Mouse (Mus musculus) heart, postnatal 14 days (tissue): ENCODE measurements around the gene Kctd12. TPM values are rescaled to one million over a fixed set of nuclear protein-coding genes. Genes with fewer than 3 reads are reported as not detected.

Experiments used
- DNase-seq, 2 experiments: peaks; one replicate each; pipeline ENCODE4 v3.0.0; 2021 to 2022
- intact Hi-C: fragments of 180-260 bp; cut with DNase I; formaldehyde crosslinking; loops from one replicate; pipeline ENCODE4 v1.15.1; 2025
- long read RNA-seq, 2 experiments: library from polyadenylated mRNA; stranded (forward); transcript quantifications; one replicate each; pipeline ENCODE4 v2.0.0; 2021
- total RNA-seq, 2 experiments: library from RNA; stranded (reverse); gene quantifications; 2 replicates each; pipeline ENCODE4 v1.2.3; 2021

Kctd12 gene
- 10 to 100 TPM; 29.7 to 29.8 TPM for total RNA-seq
- long read RNA-seq, experiment 1, full-length matches to known transcripts: 6 of 7 reads
- long read RNA-seq, experiment 1, partial matches to known transcripts: 0 of 7 reads
- long read RNA-seq, experiment 1, other reads (novel, unspliced or antisense): 1 of 7 reads
- long read RNA-seq, experiment 2, full-length matches to known transcripts: 3 of 3 reads
- long read RNA-seq, experiment 2, partial matches to known transcripts: 0 of 3 reads
- long read RNA-seq, experiment 2, other reads (novel, unspliced or antisense): 0 of 3 reads

GRCm38 (mm10) chr14:102982627-102983540 is at the start of gene Kctd12:
Kctd12 (minus strand) TSS chr14:102982637.
- intact Hi-C loops: loop anchor here (2.0 to 10.0 kb wide), 5 partner anchors 76 to 798 kb away; no protein-coding TSS in a partner anchor
- DNase-seq: peak; percentile 87 to 92

- intact Hi-C loops: no loop called here
Measured at GRCm38 (mm10) chr14:103029203-103029602, 46.8 kb upstream of the Kctd12 start.

GRCm38 (mm10) chr14:103020046-103020445 is 37.6 kb upstream of the Kctd12 start:
- intact Hi-C loops: no loop called here
- peak; percentile 13 to 29 for DNase-seq

More at GRCm38 (mm10) chr14:103029203-103029602, 46.8 kb upstream of the Kctd12 start:
- DNase-seq: no peak

GRCm38 (mm10) chr14:103017009-103017408 is 34.6 kb upstream of the Kctd12 start:
- intact Hi-C loops: no loop called here
- DNase-seq: no peak

GRCm38 (mm10) chr14:103012563-103013150 is 30.2 kb upstream of the Kctd12 start:
- DNase-seq: peak; percentile 61 to 76
- intact Hi-C loops: loop anchor here (1.0 to 2.0 kb wide), 2 partner anchors 39 to 524 kb away; no protein-coding TSS in a partner anchor

GRCm38 (mm10) chr14:103011782-103012181 is 29.3 kb upstream of the Kctd12 start:
- peak; percentile 23 to 34 for DNase-seq

GRCm38 (mm10) chr14:103007737-103008136 is 25.3 kb upstream of the Kctd12 start:
- intact Hi-C loops: loop anchor here (10.0 kb wide), 1 partner anchor 613 kb away; no protein-coding TSS in a partner anchor
- DNase-seq: peak in 1 of 2 experiments; percentile 8

More at GRCm38 (mm10) chr14:103011782-103012181, 29.3 kb upstream of the Kctd12 start:
- intact Hi-C loops: loop anchor here (1.0 to 2.0 kb wide), 2 partner anchors 40 to 525 kb away; no protein-coding TSS in a partner anchor

- DNase-seq: peak; percentile 76 to 88
- intact Hi-C loops: loop anchor here (5.0 to 10.0 kb wide), 2 partner anchors 1048 to 1220 kb away; no protein-coding TSS in a partner anchor
Measured at GRCm38 (mm10) chr14:102994662-102995561, 12.5 kb upstream of the Kctd12 start.

- no peak for DNase-seq
- intact Hi-C loops: loop anchor here (5.0 to 10.0 kb wide), 2 partner anchors 1043 to 1216 kb away; no protein-coding TSS in a partner anchor
Measured at GRCm38 (mm10) chr14:102990765-102991164, 8.3 kb upstream of the Kctd12 start.

GRCm38 (mm10) chr14:102989866-102990265 is 7.4 kb upstream of the Kctd12 start:
- peak; percentile 41 to 61 for DNase-seq
- intact Hi-C loops: loop anchor here (5.0 to 10.0 kb wide), 3 partner anchors 805 to 1215 kb away; no protein-coding TSS in a partner anchor

GRCm38 (mm10) chr14:102989254-102989653 is 6.8 kb upstream of the Kctd12 start:
- no peak for DNase-seq
- intact Hi-C loops: loop anchor here (10.0 kb wide), 1 partner anchor 804 kb away; no protein-coding TSS in a partner anchor

- intact Hi-C loops: loop anchor here (10.0 kb wide), 1 partner anchor 803 kb away; no protein-coding TSS in a partner anchor
- DNase-seq: no peak
Measured at GRCm38 (mm10) chr14:102987626-102988025, 5.2 kb upstream of the Kctd12 start.

- intact Hi-C loops: loop anchor here (2.0 to 10.0 kb wide), 5 partner anchors 76 to 799 kb away; no protein-coding TSS in a partner anchor
- no peak for DNase-seq
Measured at GRCm38 (mm10) chr14:102983686-102984085, 1.2 kb upstream of the Kctd12 start.

- intact Hi-C loops: loop anchor here (2.0 to 10.0 kb wide), 5 partner anchors 75 to 797 kb away; no protein-coding TSS in a partner anchor
- DNase-seq: peak; percentile 67 to 82
Measured at GRCm38 (mm10) chr14:102982016-102982626, 316 bp downstream of the Kctd12 start.

- intact Hi-C loops: loop anchor here (2.0 to 10.0 kb wide), 5 partner anchors 74 to 797 kb away; no protein-coding TSS in a partner anchor
- peak; percentile 67 for DNase-seq
Measured at GRCm38 (mm10) chr14:102981441-102982015, 909 bp downstream of the Kctd12 start.

GRCm38 (mm10) chr14:102980986-102981385 is 1.5 kb downstream of the Kctd12 start:
- intact Hi-C loops: loop anchor here (5.0 to 10.0 kb wide), 4 partner anchors 74 to 796 kb away; no protein-coding TSS in a partner anchor
- no peak for DNase-seq

GRCm38 (mm10) chr14:102980481-102980880 is 2.0 kb downstream of the Kctd12 start:
- intact Hi-C loops: loop anchor here (5.0 to 10.0 kb wide), 4 partner anchors 73 to 796 kb away; no protein-coding TSS in a partner anchor
- peak; percentile 29 to 40 for DNase-seq

- DNase-seq: no peak
Measured at GRCm38 (mm10) chr14:102979831-102980230, 2.6 kb downstream of the Kctd12 start.

More at GRCm38 (mm10) chr14:102979831-102980230, 2.6 kb downstream of the Kctd12 start:
- intact Hi-C loops: loop anchor here (5.0 to 10.0 kb wide), 4 partner anchors 73 to 795 kb away; no protein-coding TSS in a partner anchor
